Mouse (Mus musculus): ENCODE data around the gene Glg1.

The Glg1 gene

DNA sequence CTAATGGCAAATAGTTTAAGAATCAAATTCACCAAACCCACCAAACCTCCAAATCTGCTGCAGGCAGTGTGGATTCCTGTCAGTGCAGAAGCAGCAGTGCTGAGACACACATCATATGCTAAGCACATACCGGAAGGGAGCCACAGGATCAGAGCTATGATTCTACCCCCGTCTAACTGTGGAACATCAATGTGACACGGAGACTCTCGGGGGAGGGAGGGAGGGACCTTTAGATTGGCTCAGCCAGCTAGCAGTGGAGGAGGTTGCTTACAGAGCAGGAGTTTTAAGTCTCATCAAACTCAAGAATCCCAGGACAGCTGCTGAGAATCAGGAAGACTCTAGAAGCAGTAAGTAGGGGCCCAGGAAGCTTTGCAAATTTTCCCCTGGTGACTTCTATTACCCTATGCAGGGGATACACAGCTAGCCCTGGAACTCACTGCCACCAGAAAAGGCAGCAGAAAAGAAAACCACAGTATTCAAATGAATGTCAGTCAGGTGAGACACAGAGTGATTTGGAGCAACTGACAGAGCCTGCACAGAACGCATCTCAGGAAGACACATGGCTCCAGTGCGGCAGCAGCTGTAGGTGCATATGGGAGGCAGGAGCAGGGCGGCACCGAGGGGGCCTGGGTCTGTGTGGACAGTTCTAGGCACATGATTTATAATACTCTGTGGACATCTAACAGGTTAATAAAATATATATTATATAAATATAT, 103.1 kb downstream of the Glg1 start:
- no peak for ATAC-seq (ENCODE audit: insufficient number of reproducible peaks, low FRiP score, low TSS enrichment)

DNA sequence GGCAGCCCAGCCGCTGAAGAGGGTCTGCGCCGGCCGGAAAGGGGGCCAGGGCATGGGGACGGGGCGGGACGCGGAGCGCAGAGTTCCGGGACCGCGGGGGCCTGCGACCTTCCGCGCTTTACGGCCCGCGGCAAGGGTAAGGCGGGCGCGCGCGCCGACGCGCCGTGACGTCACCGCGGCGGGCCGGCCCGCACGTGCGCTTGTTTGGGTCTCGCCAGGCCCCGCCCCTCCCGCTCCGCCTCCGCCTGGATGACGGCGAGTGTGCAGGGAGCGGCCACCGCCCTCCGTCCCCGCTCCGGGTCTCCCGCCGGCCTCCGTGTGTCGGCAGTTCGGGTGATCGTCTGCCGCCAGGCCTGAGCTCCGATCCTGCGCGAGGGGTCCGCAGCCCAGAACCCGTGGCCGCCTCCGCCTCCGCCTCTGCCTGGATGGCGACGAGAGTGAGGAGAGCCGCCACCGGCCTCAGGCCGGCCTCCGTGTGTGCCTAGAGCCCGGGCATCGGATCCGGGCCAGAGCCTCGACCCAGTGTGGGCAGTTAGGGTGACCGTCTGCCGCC, 113.5 kb downstream of the Glg1 start:
- ATAC-seq (ENCODE audit: insufficient number of reproducible peaks, low FRiP score, low TSS enrichment): peak; percentile 89

DNA sequence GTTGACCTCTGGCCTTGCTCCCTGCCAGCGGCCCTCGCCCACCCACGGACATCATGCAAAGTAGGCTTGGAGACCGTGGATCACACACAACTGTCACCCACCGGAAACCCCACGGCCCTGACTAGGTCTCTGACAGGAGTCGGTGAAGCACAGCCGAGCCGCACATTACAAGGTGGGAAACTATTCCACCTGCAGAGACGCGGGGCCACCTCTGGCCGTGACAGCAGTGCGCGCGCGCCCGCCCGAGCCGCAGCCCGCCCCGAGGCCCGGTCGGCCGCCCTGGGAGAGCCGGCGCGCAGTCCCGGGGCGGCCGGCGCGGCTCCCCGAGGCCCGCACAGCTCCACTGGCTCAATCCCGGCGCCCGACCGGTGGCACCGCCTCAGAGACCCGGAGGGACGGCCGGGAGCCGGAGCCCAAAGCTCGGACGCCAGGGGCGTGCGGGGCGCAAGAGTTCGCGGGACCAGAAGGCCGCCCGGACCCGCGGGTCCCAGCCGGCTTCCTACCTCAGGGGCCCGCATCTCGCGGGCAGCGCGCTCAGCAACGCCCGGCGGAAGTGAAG, 114.0 kb downstream of the Glg1 start:
- ATAC-seq (ENCODE audit: insufficient number of reproducible peaks, low FRiP score, low TSS enrichment): peak; percentile 57

DNA sequence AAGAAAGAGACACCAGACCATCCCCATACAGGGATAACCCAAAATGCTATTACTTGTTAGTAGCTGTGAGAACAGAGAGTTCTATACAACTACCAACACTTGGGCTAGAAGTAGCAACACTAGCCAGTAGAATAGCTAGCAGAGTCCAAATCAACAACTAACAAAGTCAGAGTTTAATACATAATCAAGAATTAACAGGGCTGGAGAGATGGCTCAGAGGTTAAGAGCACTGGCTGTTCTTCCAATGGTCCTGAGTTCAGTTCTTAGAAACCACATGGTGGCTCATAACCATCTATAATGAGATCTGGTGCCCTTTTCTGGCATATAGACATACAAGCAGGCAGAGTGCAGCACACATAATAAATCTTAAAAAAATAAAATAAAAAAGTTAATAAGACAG, 116.5 kb downstream of the Glg1 start:
- ATAC-seq (ENCODE audit: insufficient number of reproducible peaks, low FRiP score, low TSS enrichment): no peak

DNA sequence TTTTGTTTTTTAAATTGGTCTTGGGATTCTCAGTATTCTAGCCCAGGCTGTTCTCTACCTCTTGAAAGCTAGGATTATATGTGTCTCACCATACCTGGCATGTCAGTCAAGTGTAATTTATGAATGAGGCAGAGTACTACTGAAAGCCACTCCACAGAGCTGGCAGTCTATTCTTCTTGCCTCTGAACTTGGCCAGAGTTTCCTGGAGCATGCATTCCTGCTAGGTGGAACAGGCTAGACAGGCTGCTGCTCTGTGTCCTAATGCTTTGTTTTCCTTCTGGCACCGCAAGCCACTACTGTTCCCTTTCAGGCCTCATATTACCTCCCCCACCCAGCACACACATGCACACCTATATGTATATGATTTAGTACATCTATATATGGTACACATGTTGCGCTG, 128.3 kb downstream of the Glg1 start:
- ATAC-seq (ENCODE audit: insufficient number of reproducible peaks, low FRiP score, low TSS enrichment): no peak

DNA sequence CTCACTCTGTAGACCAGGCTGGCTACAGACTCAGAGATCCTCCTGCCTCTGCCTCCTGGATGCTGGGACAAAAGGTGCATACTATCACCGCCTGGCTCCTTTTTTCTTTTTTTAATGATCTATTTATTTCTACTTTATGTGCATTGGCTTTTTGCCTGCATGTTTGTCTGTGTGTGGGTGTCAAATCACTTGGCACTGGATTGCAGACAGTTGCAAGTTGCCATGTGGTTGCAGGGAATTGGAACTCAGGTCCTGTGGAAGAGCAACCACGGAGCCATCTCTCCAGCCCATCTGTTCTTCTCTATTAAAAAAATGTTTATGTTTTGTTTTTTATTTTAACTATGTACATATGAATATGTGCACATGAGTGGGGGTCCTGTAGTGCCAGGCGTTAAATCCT, 139.5 kb downstream of the Glg1 start:
- ATAC-seq (ENCODE audit: insufficient number of reproducible peaks, low FRiP score, low TSS enrichment): no peak

DNA sequence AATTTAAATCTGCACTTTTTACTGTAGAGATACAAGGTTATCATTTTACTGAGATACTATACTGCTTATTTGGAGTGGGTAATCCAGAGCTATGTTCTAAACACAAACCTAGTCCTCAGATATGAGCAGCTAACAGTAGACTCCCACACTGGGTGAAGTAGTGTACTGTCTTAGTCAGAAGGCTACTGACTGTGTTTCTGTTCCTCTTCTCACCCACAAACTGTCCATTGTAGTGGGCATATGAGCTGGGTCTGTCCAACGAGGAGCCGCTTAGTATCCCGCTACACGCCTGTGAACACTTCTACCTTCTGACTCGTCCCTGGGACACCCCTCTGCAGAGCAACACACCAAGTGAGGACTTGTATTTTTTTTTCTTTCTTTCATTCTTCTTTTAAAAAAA, 144.1 kb downstream of the Glg1 start:
- ATAC-seq (ENCODE audit: insufficient number of reproducible peaks, low FRiP score, low TSS enrichment): no peak
